Mouse (Mus musculus) liver, adult 2 months (tissue): ENCODE data around the gene Cd300e. TPM values are rescaled to one million over a fixed set of nuclear protein-coding genes. Genes with fewer than 3 reads are reported as not detected.
"Not testable (repeated sequence)": the region's sequence is repeated elsewhere in the genome, so short reads cannot be mapped to it uniquely, and the experiment has no call there.

ENCODE experiments used
- DNase-seq: peaks from one replicate; pipeline ENCODE4 v3.0.0-alpha.2; 2011; ENCODE audit warnings: low read depth, low spot score; ENCODE audit errors: extremely low read depth
- H3K27ac ChIP-seq: fragments of 200-500 bp; replicated peaks from 2 replicates; pipeline ENCODE4 v1.5.1; 2012; ENCODE audit warnings: low read depth, mild to moderate bottlenecking, control low read depth, inconsistent platforms, low read length; ENCODE audit not compliant: insufficient read depth
- H3K27me3 ChIP-seq: fragments of 200-500 bp; 2 replicates; pipeline ENCODE4 v1.6.1; 2012; ENCODE audit warnings: mild to moderate bottlenecking, moderate library complexity, low read length, inconsistent platforms; ENCODE audit not compliant: control insufficient read depth, insufficient read depth
- H3K36me3 ChIP-seq: fragments of 200-500 bp; 2 replicates; pipeline ENCODE4 v1.6.1; 2012; ENCODE audit warnings: low read length, inconsistent platforms; ENCODE audit not compliant: control insufficient read depth, insufficient read depth
- H3K4me1 ChIP-seq: fragments of 200-500 bp; 2 replicates; pipeline ENCODE4 v1.6.1; 2011; ENCODE audit warnings: low read length; ENCODE audit not compliant: control insufficient read depth, insufficient read depth
- H3K4me3 ChIP-seq: fragments of 200-500 bp; 2 replicates; pipeline ENCODE4 v1.5.1; 2011; ENCODE audit warnings: low read depth, mild to moderate bottlenecking, control low read depth, low read length, moderate library complexity; ENCODE audit not compliant: insufficient read depth
- H3K79me2 ChIP-seq: fragments of 200-500 bp; 2 replicates; pipeline ENCODE4 v1.6.1; 2012; ENCODE audit warnings: inconsistent platforms, mild to moderate bottlenecking, low read length, moderate library complexity; ENCODE audit not compliant: control insufficient read depth, insufficient read depth
- H3K9ac ChIP-seq: fragments of 200-500 bp; 2 replicates; pipeline ENCODE4 v1.6.1; 2012; ENCODE audit warnings: low read depth, mild to moderate bottlenecking, control low read depth, inconsistent platforms, low read length
- CTCF ChIP-seq: fragments of 200-500 bp; IDR thresholded peaks from 2 replicates; pipeline ENCODE4 v1.5.1; 2011; ENCODE audit warnings: low read depth, low read length, control low read depth
- POLR2A ChIP-seq: fragments of 200-500 bp; IDR thresholded peaks from 2 replicates; pipeline ENCODE4 v1.6.1; 2011; ENCODE audit warnings: low read length, control low read depth; ENCODE audit not compliant: insufficient read depth; ENCODE audit errors: extremely low read depth
- WGBS: fragments of 180-500 bp; shearing (Covaris S2); methylation state at CpG from one replicate; pipeline ENCODE4 v1.1.7; 2018; 5-methylcytosine and 5-hydroxymethylcytosine counted together
- polyA plus RNA-seq: library from polyadenylated mRNA; depleted of rRNA; stranded (reverse); fragments of >200 nt; gene quantifications from 2 replicates; pipeline ENCODE4 v1.2.3, GENCODE M21; 2012
- total RNA-seq: library from RNA; depleted of rRNA; stranded (reverse); fragments of >200 nt; gene quantifications from 2 replicates; pipeline ENCODE4 v1.2.3, GENCODE M21; 2014

Gene Cd300e
- total and polyA plus RNA-seq, 2 experiments, result 1.3 to 1.4 TPM

DNA sequence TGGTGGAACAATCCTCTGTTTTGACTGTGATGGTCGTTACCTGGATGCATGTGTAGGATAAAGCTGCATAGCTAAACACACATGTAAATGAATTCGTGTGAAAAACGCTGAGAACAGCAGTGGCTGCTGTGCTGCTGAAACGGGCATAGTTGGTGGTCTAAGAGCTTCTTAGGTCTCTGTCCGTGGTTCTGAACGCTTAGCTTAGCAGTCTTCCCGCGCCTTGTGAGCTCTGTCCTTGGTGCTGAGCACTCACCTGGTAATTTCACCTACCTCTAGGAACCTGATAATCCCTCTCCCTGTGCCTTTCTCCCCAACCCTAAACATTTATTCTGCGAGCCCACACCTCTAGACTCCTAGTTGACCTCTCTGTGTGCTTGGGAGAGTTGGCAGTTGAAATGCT is 9.8 kb downstream of the Cd300e start:
- H3K27ac ChIP-seq, result no peak overlapping the region
- H3K4me1 ChIP-seq, result no peaks in the 10 kb centered on the region
- H3K4me3 ChIP-seq, result no peak overlapping the region
- H3K79me2 ChIP-seq, result no peaks in the 10 kb centered on the region
- no peaks in the 10 kb centered on the region for H3K36me3 ChIP-seq
- no peak overlapping the region for H3K9ac ChIP-seq
- no peaks in the 10 kb centered on the region for H3K27me3 ChIP-seq
- TF ChIP-seq POLR2A, result no peak
- TF ChIP-seq CTCF, result no peak
- 4% methylated on average over 9 of the region's 9 CpGs for WGBS
- no peak for DNase-seq

DNA sequence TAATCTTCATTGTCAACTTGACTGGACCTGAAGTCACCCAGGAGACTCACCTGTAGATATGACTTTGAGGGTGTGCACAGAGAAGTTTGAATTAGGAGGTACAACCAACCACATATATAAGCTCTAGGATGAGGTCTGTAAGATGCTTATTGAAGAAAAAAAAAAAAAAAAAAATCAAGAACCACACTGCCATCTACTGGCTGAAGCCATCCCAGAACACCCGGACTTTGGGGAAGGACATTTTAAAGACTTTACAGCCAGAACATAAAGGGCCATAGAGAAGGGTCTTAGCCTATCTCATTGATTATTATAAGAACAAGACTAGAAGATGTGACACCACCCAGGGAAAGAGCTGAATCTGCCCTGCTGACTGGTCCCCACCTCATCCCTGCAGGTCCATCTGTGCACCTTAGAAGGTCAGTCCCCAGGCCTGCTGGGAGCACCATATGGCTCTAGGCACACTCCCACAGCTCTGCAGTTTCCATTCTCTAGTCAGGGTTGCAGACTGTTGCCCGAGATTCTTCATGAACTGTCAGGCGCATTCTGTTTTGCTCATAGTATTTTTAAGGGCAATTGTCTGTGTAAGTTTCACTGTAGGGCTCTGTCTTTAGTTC is 12.6 kb downstream of the Cd300e start:
- Histone ChIP-seq H3K27me3 (no peaks in the 10 kb centered on the region), H3K36me3 (no peaks in the 10 kb centered on the region), H3K4me1 (no peaks in the 10 kb centered on the region), H3K4me3 (no peak overlapping the region), H3K27ac (no peak overlapping the region), H3K79me2 (no peaks in the 10 kb centered on the region), H3K9ac (no peak overlapping the region)
- no peak for DNase-seq
- 40% methylated on average over 3 of the region's 3 CpGs for WGBS
- TF ChIP-seq POLR2A (no peak), CTCF (no peak)

DNA sequence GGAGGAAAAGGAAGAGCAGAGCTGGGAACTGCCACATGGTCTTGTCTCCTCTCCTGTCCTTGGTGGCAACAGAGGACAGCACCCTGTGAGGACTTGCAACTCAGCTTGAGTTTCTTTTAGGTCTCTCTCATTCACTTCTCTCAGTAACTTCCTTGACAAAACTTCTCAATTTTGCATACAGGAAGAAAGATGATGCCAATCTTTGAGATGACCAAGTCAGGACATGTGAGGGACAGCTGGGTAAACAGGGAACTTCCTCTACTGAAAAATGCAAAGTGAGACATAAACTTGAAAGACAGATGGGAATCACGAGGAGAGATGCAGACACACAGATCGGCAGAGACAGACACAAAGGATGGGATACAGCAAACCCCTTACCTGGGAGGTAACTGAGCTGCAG is 13.7 kb downstream of the Cd300e start, which contains the start of gene Cd300ld3:
Cd300ld3 (minus strand) TSS at position 151 of the 400 bp plus-strand sequence.
- no peak within 1 kb of the TSS for H3K4me3 ChIP-seq

DNA sequence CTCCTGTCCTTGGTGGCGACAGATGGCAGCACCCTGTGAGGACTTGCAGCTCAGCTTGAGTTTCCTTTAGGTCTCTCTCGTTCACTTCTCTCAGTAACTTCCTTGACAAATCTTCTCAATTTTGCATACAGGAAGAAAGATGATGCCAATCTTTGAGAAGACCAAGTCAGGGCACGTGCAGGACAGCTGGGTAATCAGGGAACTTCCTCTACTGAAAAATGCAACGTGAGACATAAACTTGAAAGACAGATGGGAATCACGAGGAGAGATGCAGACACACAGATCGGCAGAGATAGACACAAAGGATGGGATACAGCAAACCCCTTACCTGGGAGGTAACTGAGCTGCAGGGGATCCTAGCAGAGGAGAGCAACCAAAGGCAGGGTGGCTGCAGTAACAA is 24.3 kb downstream of the Cd300e start, which contains the start of gene Cd300ld5:
Cd300ld5 (minus strand) TSS at position 101 of the 400 bp plus-strand sequence.
- not testable (repeated sequence) for H3K27ac ChIP-seq, H3K27me3 ChIP-seq, H3K36me3 ChIP-seq, H3K79me2 ChIP-seq, H3K4me3 ChIP-seq, DNase-seq, H3K4me1 ChIP-seq, H3K9ac ChIP-seq
- WGBS, result no CpG with 5 or more reads among the region's 6 CpGs

More for the DNA sequence above, 13.7 kb downstream of the Cd300e start, which contains the start of gene Cd300ld3:
- H3K36me3 ChIP-seq, result no peaks in the 10 kb centered on the region
- TF ChIP-seq CTCF (no peak), POLR2A (no peak)
- H3K27me3 ChIP-seq, result no peaks in the 10 kb centered on the region
- 67% methylated on average over 2 of the region's 2 CpGs for WGBS
- no peak within 1 kb of the TSS for H3K27ac ChIP-seq
- H3K9ac ChIP-seq, result no peak within 1 kb of the TSS
- DNase-seq, result peak; percentile 39
- H3K79me2 ChIP-seq, result no peaks in the 10 kb centered on the region
- H3K4me1 ChIP-seq, result no peaks in the 10 kb centered on the region

DNA sequence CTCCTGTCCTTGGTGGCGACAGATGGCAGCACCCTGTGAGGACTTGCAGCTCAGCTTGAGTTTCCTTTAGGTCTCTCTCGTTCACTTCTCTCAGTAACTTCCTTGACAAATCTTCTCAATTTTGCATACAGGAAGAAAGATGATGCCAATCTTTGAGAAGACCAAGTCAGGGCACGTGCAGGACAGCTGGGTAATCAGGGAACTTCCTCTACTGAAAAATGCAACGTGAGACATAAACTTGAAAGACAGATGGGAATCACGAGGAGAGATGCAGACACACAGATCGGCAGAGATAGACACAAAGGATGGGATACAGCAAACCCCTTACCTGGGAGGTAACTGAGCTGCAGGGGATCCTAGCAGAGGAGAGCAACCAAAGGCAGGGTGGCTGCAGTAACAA is 35.1 kb downstream of the Cd300e start, which contains the start of gene Cd300ld4:
Cd300ld4 (minus strand) TSS at position 101 of the 400 bp plus-strand sequence.
- not testable (repeated sequence) for H3K79me2 ChIP-seq, H3K27ac ChIP-seq, H3K27me3 ChIP-seq, DNase-seq, H3K36me3 ChIP-seq, H3K4me3 ChIP-seq, H3K4me1 ChIP-seq, H3K9ac ChIP-seq
- no CpG with 5 or more reads among the region's 6 CpGs for WGBS

DNA sequence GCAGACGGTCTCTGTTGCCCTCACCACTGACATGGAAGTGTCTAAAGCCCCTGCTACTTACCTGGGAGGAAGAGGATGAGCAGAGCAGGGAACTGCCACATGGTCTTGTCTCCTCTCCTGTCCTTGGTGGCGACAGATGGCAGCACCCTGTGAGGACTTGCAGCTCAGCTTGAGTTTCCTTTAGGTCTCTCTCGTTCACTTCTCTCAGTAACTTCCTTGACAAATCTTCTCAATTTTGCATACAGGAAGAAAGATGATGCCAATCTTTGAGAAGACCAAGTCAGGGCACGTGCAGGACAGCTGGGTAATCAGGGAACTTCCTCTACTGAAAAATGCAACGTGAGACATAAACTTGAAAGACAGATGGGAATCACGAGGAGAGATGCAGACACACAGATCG is 45.9 kb downstream of the Cd300e start, which contains the start of gene Cd300ld2:
Cd300ld2 (minus strand) TSS at position 101 of the 400 bp plus-strand sequence.
- no CpG with 5 or more reads among the region's 7 CpGs for WGBS
- not testable (repeated sequence) for H3K4me3 ChIP-seq, H3K27me3 ChIP-seq, H3K27ac ChIP-seq, H3K79me2 ChIP-seq, H3K36me3 ChIP-seq, DNase-seq, H3K4me1 ChIP-seq, H3K9ac ChIP-seq
